Mouse (Mus musculus): Measurements from ENCODE around the gene Lrrc34.

DNA sequence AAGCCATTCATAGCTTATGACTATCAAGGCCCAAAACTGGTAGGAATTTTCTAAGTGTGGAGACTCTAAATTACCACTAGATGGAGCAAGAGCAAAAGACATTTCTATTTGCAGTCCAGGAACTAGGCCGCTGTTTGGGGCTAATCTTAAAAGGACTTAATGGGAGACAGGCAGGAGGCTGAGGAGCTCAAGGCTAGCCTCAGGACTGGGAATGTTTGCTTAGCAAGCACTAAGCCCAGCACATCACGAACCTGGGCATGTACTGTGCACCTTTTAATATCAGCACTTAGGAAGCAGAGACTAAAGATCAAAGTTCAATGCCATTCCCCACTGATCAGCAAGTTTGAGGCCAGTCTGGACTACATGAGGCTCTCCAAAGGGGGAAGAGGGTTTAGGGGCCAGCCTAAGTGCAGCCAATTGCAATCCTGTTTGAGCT, 55.2 kb downstream of the Lrrc34 start:
- TF ChIP-seq GATA1 (IDR thresholded peaks at IDR 0.05; ENCODE audit: borderline replicate concordance, low read length), result no peak
- TF ChIP-seq FLI1 (IDR thresholded peaks at IDR 0.05; ENCODE audit: low read length), result no peak
